Mouse (Mus musculus): ENCODE measurements around the gene Osbpl2. TPM values are rescaled to one million over a fixed set of nuclear protein-coding genes. Genes with fewer than 3 reads are reported as not detected.

The Osbpl2 gene
- polyA plus RNA-seq (2014; fragmentation: Nextera tagmentation; extraction: Ambion mirVana): 37.4 and 41.5 TPM in 2 replicates

- ATAC-seq (ENCODE audit: low read depth): peak; percentile 99
- peak within 1 kb of the TSS; percentile 74 for H3K4me2 ChIP-seq (ENCODE audit: low read depth, low read length)
- peak within 1 kb of the TSS; percentile 82 for H3K9ac ChIP-seq (ENCODE audit: low read depth, low read length)
- no peaks in the 10 kb centered on the region for H3K36me3 ChIP-seq (ENCODE audit: control insufficient read depth, insufficient read depth, low read length)
- peak within 1 kb of the TSS; percentile 49 for H3K27ac ChIP-seq (replicated peaks; ENCODE audit: low read depth, low read length)
- no peaks in the 10 kb centered on the region for H3K27me3 ChIP-seq (replicated peaks; ENCODE audit: control insufficient read depth, insufficient read depth, low read length)
- H3K9me3 ChIP-seq (ENCODE audit: control insufficient read depth, low read length): peaks cover 1% of the 10 kb centered on the region; the same call in 1 of the 2 replicates
- peaks cover 9% of the 10 kb centered on the region; the same call in 1 of the 2 replicates for H3K4me1 ChIP-seq (ENCODE audit: control insufficient read depth, insufficient read depth, low read length)
- DNase-seq (ENCODE audit: low spot score): peak; percentile 99
- under 1% methylated on average over 17 of the region's 55 CpGs for WGBS
- peak within 1 kb of the TSS; percentile 78 for H3K4me3 ChIP-seq (ENCODE audit: low read depth, low read length)
Observed at GRCm38 (mm10) chr2:180118661-180119438, at the start of gene Osbpl2. TSS of gene Osbpl2 (plus strand) at chr2:180119306.

- H3K4me1 ChIP-seq (ENCODE audit: control insufficient read depth, insufficient read depth, low read length): peaks cover 8% of the 10 kb centered on the region
- 33% methylated on average over 20 of the region's 20 CpGs for WGBS
- ATAC-seq (ENCODE audit: low read depth): peak; percentile 67
Observed at GRCm38 (mm10) chr2:180069770-180070480, 49.2 kb upstream of the Osbpl2 start.

GRCm38 (mm10) chr2:180070481-180071453 lies 48.3 kb upstream of the Osbpl2 start, which contains the start of gene Mtg2:
TSS of gene Mtg2 (plus strand) at chr2:180070588.
- peak; percentile 93 for DNase-seq (ENCODE audit: low spot score)
- H3K27ac ChIP-seq (replicated peaks; ENCODE audit: low read depth, low read length): peak within 1 kb of the TSS; percentile 78
- peak within 1 kb of the TSS; percentile 77 for H3K9ac ChIP-seq (ENCODE audit: low read depth, low read length)
- peaks cover 22% of the 10 kb centered on the region for H3K36me3 ChIP-seq (ENCODE audit: control insufficient read depth, insufficient read depth, low read length)
- no peaks in the 10 kb centered on the region for H3K9me3 ChIP-seq (ENCODE audit: control insufficient read depth, low read length)
- peak; percentile 97 for ATAC-seq (ENCODE audit: low read depth)
- peak within 1 kb of the TSS; percentile 93 for H3K4me2 ChIP-seq (ENCODE audit: low read depth, low read length)
- 3% methylated on average over 55 of the region's 58 CpGs for WGBS
- H3K27me3 ChIP-seq (replicated peaks; ENCODE audit: control insufficient read depth, insufficient read depth, low read length): no peaks in the 10 kb centered on the region
- H3K4me1 ChIP-seq (ENCODE audit: control insufficient read depth, insufficient read depth, low read length): peaks cover 8% of the 10 kb centered on the region
- peak within 1 kb of the TSS; percentile 80 for H3K4me3 ChIP-seq (ENCODE audit: low read depth, low read length)

More at GRCm38 (mm10) chr2:180069770-180070480, 49.2 kb upstream of the Osbpl2 start:
- H3K9ac ChIP-seq (ENCODE audit: low read depth, low read length): peak overlapping the region; percentile 77
- peak overlapping the region; percentile 78 for H3K27ac ChIP-seq (replicated peaks; ENCODE audit: low read depth, low read length)
- H3K27me3 ChIP-seq (replicated peaks; ENCODE audit: control insufficient read depth, insufficient read depth, low read length): no peaks in the 10 kb centered on the region
- peak overlapping the region; percentile 80 for H3K4me3 ChIP-seq (ENCODE audit: low read depth, low read length)
- no peak for DNase-seq (ENCODE audit: low spot score)
- peak overlapping the region; percentile 93 for H3K4me2 ChIP-seq (ENCODE audit: low read depth, low read length)
- H3K9me3 ChIP-seq (ENCODE audit: control insufficient read depth, low read length): no peaks in the 10 kb centered on the region
- H3K36me3 ChIP-seq (ENCODE audit: control insufficient read depth, insufficient read depth, low read length): peaks cover 22% of the 10 kb centered on the region

GRCm38 (mm10) chr2:180071671-180072070 lies 47.4 kb upstream of the Osbpl2 start:
- WGBS: 71% methylated on average over 2 of the region's 2 CpGs
- Histone ChIP-seq H3K9me3 (ENCODE audit: control insufficient read depth, low read length) (no peaks in the 10 kb centered on the region), H3K4me1 (ENCODE audit: control insufficient read depth, insufficient read depth, low read length) (peaks cover 8% of the 10 kb centered on the region), H3K36me3 (ENCODE audit: control insufficient read depth, insufficient read depth, low read length) (peaks cover 22% of the 10 kb centered on the region), H3K9ac (ENCODE audit: low read depth, low read length) (no peak overlapping the region), H3K27ac (replicated peaks; ENCODE audit: low read depth, low read length) (no peak overlapping the region), H3K4me3 (ENCODE audit: low read depth, low read length) (no peak overlapping the region), H3K4me2 (ENCODE audit: low read depth, low read length) (no peak overlapping the region), H3K27me3 (replicated peaks; ENCODE audit: control insufficient read depth, insufficient read depth, low read length) (no peaks in the 10 kb centered on the region)
- ATAC-seq (ENCODE audit: low read depth): no peak
- DNase-seq (ENCODE audit: low spot score): no peak

- Histone ChIP-seq H3K4me1 (ENCODE audit: control insufficient read depth, insufficient read depth, low read length) (peaks cover 8% of the 10 kb centered on the region), H3K27me3 (replicated peaks; ENCODE audit: control insufficient read depth, insufficient read depth, low read length) (no peaks in the 10 kb centered on the region), H3K4me3 (ENCODE audit: low read depth, low read length) (no peak overlapping the region), H3K4me2 (ENCODE audit: low read depth, low read length) (no peak overlapping the region), H3K9ac (ENCODE audit: low read depth, low read length) (no peak overlapping the region), H3K36me3 (ENCODE audit: control insufficient read depth, insufficient read depth, low read length) (peaks cover 14% of the 10 kb centered on the region), H3K27ac (replicated peaks; ENCODE audit: low read depth, low read length) (no peak overlapping the region), H3K9me3 (ENCODE audit: control insufficient read depth, low read length) (no peaks in the 10 kb centered on the region)
- no peak for ATAC-seq (ENCODE audit: low read depth)
- 88% methylated on average over 7 of the region's 7 CpGs for WGBS
- no peak for DNase-seq (ENCODE audit: low spot score)
Observed at GRCm38 (mm10) chr2:180072886-180073285, 46.2 kb upstream of the Osbpl2 start.

- no peak overlapping the region for H3K4me3 ChIP-seq (ENCODE audit: low read depth, low read length)
- no peaks in the 10 kb centered on the region for H3K9me3 ChIP-seq (ENCODE audit: control insufficient read depth, low read length)
- WGBS: 65% methylated on average over 3 of the region's 3 CpGs
- H3K27ac ChIP-seq (replicated peaks; ENCODE audit: low read depth, low read length): no peak overlapping the region
- no peak overlapping the region for H3K9ac ChIP-seq (ENCODE audit: low read depth, low read length)
- ATAC-seq (ENCODE audit: low read depth) (no peak), DNase-seq (ENCODE audit: low spot score) (no peak)
- H3K4me1 ChIP-seq (ENCODE audit: control insufficient read depth, insufficient read depth, low read length): no peaks in the 10 kb centered on the region
- peaks cover 30% of the 10 kb centered on the region; the same call in 1 of the 2 replicates for H3K36me3 ChIP-seq (ENCODE audit: control insufficient read depth, insufficient read depth, low read length)
- no peaks in the 10 kb centered on the region for H3K27me3 ChIP-seq (replicated peaks; ENCODE audit: control insufficient read depth, insufficient read depth, low read length)
- H3K4me2 ChIP-seq (ENCODE audit: low read depth, low read length): no peak overlapping the region
Observed at GRCm38 (mm10) chr2:180077622-180078021, 41.5 kb upstream of the Osbpl2 start.

GRCm38 (mm10) chr2:180080680-180081079 lies 38.4 kb upstream of the Osbpl2 start:
- Histone ChIP-seq H3K27ac (replicated peaks; ENCODE audit: low read depth, low read length) (no peak overlapping the region), H3K4me2 (ENCODE audit: low read depth, low read length) (no peak overlapping the region), H3K4me3 (ENCODE audit: low read depth, low read length) (no peak overlapping the region), H3K4me1 (ENCODE audit: control insufficient read depth, insufficient read depth, low read length) (no peaks in the 10 kb centered on the region; the same call in 1 of the 2 replicates), H3K27me3 (replicated peaks; ENCODE audit: control insufficient read depth, insufficient read depth, low read length) (no peaks in the 10 kb centered on the region), H3K9me3 (ENCODE audit: control insufficient read depth, low read length) (no peaks in the 10 kb centered on the region), H3K9ac (ENCODE audit: low read depth, low read length) (no peak overlapping the region), H3K36me3 (ENCODE audit: control insufficient read depth, insufficient read depth, low read length) (peaks cover 29% of the 10 kb centered on the region; the same call in 1 of the 2 replicates)
- no peak for ATAC-seq (ENCODE audit: low read depth)
- WGBS: 79% methylated on average over 8 of the region's 8 CpGs
- DNase-seq (ENCODE audit: low spot score): peak; percentile 39

GRCm38 (mm10) chr2:180083063-180083462 lies 36.0 kb upstream of the Osbpl2 start:
- Histone ChIP-seq H3K9me3 (ENCODE audit: control insufficient read depth, low read length) (no peaks in the 10 kb centered on the region), H3K9ac (ENCODE audit: low read depth, low read length) (no peak overlapping the region), H3K4me2 (ENCODE audit: low read depth, low read length) (no peak overlapping the region), H3K27me3 (replicated peaks; ENCODE audit: control insufficient read depth, insufficient read depth, low read length) (no peaks in the 10 kb centered on the region), H3K36me3 (ENCODE audit: control insufficient read depth, insufficient read depth, low read length) (peaks cover 31% of the 10 kb centered on the region; the same call in 1 of the 2 replicates), H3K4me3 (ENCODE audit: low read depth, low read length) (no peak overlapping the region), H3K27ac (replicated peaks; ENCODE audit: low read depth, low read length) (no peak overlapping the region), H3K4me1 (ENCODE audit: control insufficient read depth, insufficient read depth, low read length) (no peaks in the 10 kb centered on the region; the same call in 1 of the 2 replicates)
- DNase-seq (ENCODE audit: low spot score) (no peak), ATAC-seq (ENCODE audit: low read depth) (no peak)
- WGBS: 81% methylated on average over 10 of the region's 10 CpGs
